Mouse (Mus musculus) A20 (cell line): Measurements from ENCODE around the gene Olfr703.

Experiments used
- DNase-seq: peaks from one replicate; pipeline ENCODE4 v3.0.0-alpha.2; 2011; ENCODE audit warnings: low read depth, low spot score

The Olfr703 gene

GRCm38 (mm10) chr7:106843060-106843459 is at the start of gene Olfr703:
TSS of gene Olfr703 (plus strand) at chr7:106843360.
- no peak for DNase-seq

- DNase-seq, result no peak
These were observed 34.4 kb upstream of the Olfr703 start, which contains the start of gene Olfr700 for GRCm38 (mm10) chr7:106808734-106809133. TSS of gene Olfr700 (minus strand) at chr7:106808834.

GRCm38 (mm10) chr7:106813829-106814228 is 29.3 kb upstream of the Olfr703 start, which contains the start of gene Olfr701:
TSS of gene Olfr701 (plus strand) at chr7:106814129.
- no peak for DNase-seq

GRCm38 (mm10) chr7:106815775-106816174 is 27.4 kb upstream of the Olfr703 start:
- DNase-seq, result no peak

- DNase-seq, result no peak
These were observed 24.7 kb upstream of the Olfr703 start for GRCm38 (mm10) chr7:106818414-106818813.

- DNase-seq, result no peak
These were observed 9.4 kb upstream of the Olfr703 start, which contains the start of gene Olfr702 for GRCm38 (mm10) chr7:106833793-106834192. TSS of gene Olfr702 (minus strand) at chr7:106833893.

- DNase-seq, result no peak
These were observed 19.7 kb downstream of the Olfr703 start, which contains the start of gene Olfr704 for GRCm38 (mm10) chr7:106862885-106863284. TSS of gene Olfr704 (plus strand) at chr7:106863185.

GRCm38 (mm10) chr7:106876791-106877190 is 33.6 kb downstream of the Olfr703 start, which contains the start of gene Olfr705:
TSS of gene Olfr705 (minus strand) at chr7:106876891.
- no peak for DNase-seq

- no peak for DNase-seq
These were observed 44.9 kb downstream of the Olfr703 start, which contains the start of gene Olfr706 for GRCm38 (mm10) chr7:106888062-106888461. TSS of gene Olfr706 (minus strand) at chr7:106888162.
